Mouse (Mus musculus): Measurements from ENCODE around the gene Def6. TPM values are rescaled to one million over a fixed set of nuclear protein-coding genes. Genes with fewer than 3 reads are reported as not detected.

Def6 gene
- total and polyA plus RNA-seq, 3 experiments = 1.5 to 2.8 (median 1.8) TPM

DNA sequence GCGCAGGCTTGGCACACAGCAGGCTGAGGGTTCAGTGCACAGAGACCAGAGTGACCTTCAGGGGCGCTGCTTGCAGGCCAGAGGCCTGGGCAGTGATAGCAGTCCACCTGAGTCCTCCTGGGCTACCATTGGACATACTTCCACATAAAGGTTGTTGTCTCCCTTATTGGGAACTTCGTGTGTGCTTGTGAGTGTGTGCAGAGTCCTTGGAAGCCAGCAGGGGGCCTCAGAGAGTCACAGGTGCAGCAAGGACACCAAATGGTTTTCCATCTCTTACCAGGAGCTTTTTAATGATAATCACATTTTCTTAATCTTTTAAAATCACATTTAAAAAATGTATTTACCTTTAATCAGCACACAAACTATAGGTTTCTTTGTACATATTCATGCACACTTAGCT is 67.2 kb downstream of the Def6 start:
- DNase-seq = no peak

DNA sequence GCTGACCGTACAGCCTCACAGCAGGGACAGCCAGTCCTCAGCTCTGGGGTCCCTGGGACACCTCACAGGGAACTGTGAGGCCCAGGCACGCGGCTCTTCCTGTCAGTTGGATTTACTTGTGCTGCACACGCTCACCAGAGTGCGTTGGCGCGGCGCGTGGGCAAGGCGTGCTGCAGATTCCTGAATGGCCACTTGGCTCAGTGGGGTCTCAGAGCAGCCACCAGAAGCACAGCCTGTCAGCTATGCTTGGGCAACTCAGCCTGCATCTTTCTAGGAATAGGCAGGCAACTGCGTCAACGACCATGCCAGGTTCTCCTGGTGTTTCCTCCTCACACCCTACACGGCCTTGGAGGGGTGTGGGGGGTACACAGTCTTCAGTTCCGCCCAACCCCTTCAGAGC is 69.6 kb downstream of the Def6 start:
- no peak for DNase-seq

- DNase-seq = no peak
Observed at GRCm38 (mm10) chr17:28277721-28278120, 70.1 kb downstream of the Def6 start.

DNA sequence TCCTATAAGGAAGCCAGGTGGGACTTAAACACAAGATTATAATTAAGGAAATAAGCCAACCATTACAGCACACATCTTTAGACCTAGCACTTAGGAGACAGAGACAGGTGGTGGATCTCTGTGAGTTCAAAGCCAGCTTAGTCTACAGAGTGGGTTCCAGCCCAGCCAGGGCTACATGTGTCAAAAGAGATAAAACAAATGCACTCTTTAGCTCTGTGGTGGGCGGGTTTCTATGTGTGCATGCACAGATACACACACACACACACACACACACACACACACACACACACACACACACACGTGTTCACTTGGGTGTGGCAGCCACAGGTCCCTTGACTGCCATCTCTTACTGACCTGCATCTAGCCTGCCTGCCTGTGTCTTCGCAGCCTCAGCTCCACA is 70.6 kb downstream of the Def6 start:
- DNase-seq = no peak

Other genes with a start within 250 kb of the Def6 start
- under 1 TPM in 1 of 2 experiments, not detected in 1; 0.24 TPM for gene Tcp11, start 127.1 kb upstream of the Def6 start, total RNA-seq (2021)
- gene Tcp11, start 127.1 kb upstream of the Def6 start, polyA plus RNA-seq (2012; rRNA removed) = 0.08 TPM in 1 of 2 replicates, not detected in the other
- 10 to 100 TPM in 1 of 2 experiments, 1 to 10 TPM in 1; 9.8 to 16.7 TPM for gene Scube3, start 65.6 kb upstream of the Def6 start, total RNA-seq (2021)
- 28.1 and 33.1 TPM in 2 replicates for gene Scube3, start 65.6 kb upstream of the Def6 start, polyA plus RNA-seq (2012; rRNA removed)
- 10 to 100 TPM; 31.3 to 39.2 TPM for gene Zfp523, start 30.6 kb upstream of the Def6 start, total RNA-seq (2021)
- 118 and 122 TPM in 2 replicates for gene Zfp523, start 30.6 kb upstream of the Def6 start, polyA plus RNA-seq (2012; rRNA removed)
- gene Ppard, start 24.9 kb downstream of the Def6 start, total RNA-seq (2021) = 10 to 100 TPM; 39.3 to 60.3 TPM
- gene Ppard, start 24.9 kb downstream of the Def6 start, polyA plus RNA-seq (2012; rRNA removed) = 58.0 and 65.5 TPM in 2 replicates
- gene Fance, start 105.7 kb downstream of the Def6 start, total RNA-seq (2021) = 10 to 100 TPM; 19.5 to 22.5 TPM
- gene Fance, start 105.7 kb downstream of the Def6 start, polyA plus RNA-seq (2012; rRNA removed) = 27.8 and 31.5 TPM in 2 replicates
- gene Rpl10a, start 120.7 kb downstream of the Def6 start, total RNA-seq (2021) = 100 to 1,000 TPM; 826 to 935 TPM
- gene Rpl10a, start 120.7 kb downstream of the Def6 start, polyA plus RNA-seq (2012; rRNA removed) = 2,217 and 2,897 TPM in 2 replicates
- gene Tead3, start 143.0 kb downstream of the Def6 start, total RNA-seq (2021) = 10 to 100 TPM in 1 of 2 experiments, 1 to 10 TPM in 1; 8.6 to 12.5 TPM
- 15.9 and 17.6 TPM in 2 replicates for gene Tead3, start 143.0 kb downstream of the Def6 start, polyA plus RNA-seq (2012; rRNA removed)
- not detected for gene Tulp1, start 157.4 kb downstream of the Def6 start, total RNA-seq (2021)
- gene Tulp1, start 157.4 kb downstream of the Def6 start, polyA plus RNA-seq (2012; rRNA removed) = 0.49 and 0.91 TPM in 2 replicates